Mouse (Mus musculus): ENCODE measurements around the gene Zap70.
A peak's percentile ranks its signal among the peaks of the same experiment; 100 is the strongest.
"Not testable (repeated sequence)": the region's sequence is repeated elsewhere in the genome, so short reads cannot be mapped to it uniquely, and the experiment has no call there.

Gene Zap70

DNA sequence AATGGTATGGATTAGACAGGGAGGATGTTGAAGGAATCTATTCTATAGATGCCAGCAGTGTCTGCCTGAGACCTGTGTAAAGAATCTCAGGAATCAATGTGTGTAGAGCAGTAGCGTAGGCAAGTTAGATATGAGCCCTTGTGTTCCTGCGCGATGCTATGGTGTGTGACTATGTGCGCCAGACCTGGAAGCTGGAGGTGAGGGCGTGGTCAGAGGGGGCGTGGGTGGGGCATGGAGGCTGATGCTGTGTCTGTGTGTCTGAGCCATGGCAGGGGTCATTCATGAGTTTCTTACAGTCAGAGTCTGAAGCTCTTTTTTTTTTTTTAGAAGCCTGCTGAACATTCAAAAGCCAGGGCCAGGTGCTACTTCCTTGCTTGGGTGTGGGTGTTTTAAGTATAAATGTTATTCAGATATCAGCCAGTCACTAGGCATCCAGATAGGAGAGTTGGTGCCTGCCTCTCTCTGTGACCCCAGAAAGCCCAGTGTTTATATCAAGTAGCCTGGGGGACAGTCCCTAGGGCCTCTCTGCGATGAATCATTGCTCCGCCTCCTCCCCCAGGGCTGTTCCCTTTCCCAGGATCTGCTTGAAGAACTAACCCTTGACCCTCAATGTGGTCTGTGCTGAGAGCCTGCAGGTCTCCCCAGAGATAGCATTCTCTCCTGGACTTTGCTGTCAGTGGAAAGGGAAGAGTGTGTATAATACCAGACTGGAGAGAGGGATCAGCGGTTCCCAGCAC lies 10.8 kb downstream of the Zap70 start:
- DNase-seq (ENCODE audit: low spot score), result peak; percentile 4

GRCm38 (mm10) chr1:36780793-36781192 lies 19.2 kb downstream of the Zap70 start:
- no peak for DNase-seq (ENCODE audit: low spot score)

GRCm38 (mm10) chr1:36782476-36782875 lies 20.9 kb downstream of the Zap70 start:
- no peak for DNase-seq (ENCODE audit: low spot score)

- DNase-seq (ENCODE audit: low spot score), result peak; percentile 63
These were observed 23.0 kb downstream of the Zap70 start for GRCm38 (mm10) chr1:36784365-36785134.

DNA sequence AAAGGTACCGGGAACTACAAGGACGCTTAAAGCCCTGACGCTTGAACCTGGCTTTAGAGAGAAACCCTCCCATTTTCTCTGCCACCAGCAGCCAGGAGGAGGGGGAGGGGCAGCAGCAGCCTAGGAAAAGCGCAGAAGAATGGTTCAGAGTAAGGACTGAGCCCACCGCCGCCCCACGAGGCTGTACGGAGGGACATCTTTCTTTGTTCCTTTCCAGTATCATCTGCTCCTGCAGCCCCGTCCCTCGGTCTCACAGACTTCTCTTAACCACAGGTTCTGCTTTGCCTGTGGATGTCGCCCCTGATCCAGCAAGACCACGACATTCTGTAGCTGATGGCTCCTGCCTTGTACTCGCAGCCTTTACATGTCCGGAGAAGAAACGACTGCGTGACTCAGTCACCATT lies 23.6 kb downstream of the Zap70 start:
- DNase-seq (ENCODE audit: low spot score), result no peak

GRCm38 (mm10) chr1:36786377-36786776 lies 24.8 kb downstream of the Zap70 start:
- no peak for DNase-seq (ENCODE audit: low spot score)

DNA sequence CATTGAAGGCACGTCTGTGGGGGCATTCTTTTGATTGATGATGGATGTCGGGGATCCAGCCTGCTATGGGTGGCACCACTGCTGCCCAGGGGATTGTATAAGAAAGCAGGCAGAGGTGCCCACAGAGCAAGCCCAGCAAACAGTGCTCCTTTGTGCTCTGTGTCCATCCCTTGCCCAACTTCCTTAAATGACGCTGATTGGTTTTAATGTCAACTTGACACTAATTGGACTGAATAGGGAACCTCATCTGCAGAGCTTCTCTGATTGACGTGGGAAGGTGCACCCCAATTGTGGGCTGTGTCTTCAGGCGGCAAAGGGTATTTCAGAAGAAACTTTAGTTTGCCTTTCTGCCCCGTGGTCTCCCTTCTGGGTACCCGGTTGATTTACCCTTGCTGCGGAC lies 27.8 kb downstream of the Zap70 start:
- DNase-seq (ENCODE audit: low spot score), result no peak

DNA sequence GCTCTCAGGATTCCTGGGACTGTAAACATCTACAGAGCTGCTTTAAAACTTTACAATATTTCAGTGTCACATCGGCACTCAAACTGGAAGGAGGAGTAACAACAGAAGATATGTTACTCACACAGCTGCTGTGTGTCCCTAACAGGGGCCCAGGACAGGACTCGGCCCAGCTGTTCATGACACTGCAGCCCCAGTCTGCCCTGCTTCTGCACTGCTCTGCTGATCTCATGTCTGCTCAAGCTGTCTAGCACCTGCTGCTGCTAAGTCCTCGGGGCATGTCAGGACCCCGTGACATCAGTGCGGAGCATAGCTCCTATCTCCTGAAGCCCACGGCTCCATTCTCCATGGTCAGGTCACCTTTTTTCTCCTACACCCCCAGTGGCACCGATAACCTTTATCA lies 35.1 kb downstream of the Zap70 start:
- no peak for DNase-seq (ENCODE audit: low spot score)

GRCm38 (mm10) chr1:36797481-36797880 lies 35.9 kb downstream of the Zap70 start:
- DNase-seq (ENCODE audit: low spot score), result no peak

GRCm38 (mm10) chr1:36800379-36801011 lies 38.9 kb downstream of the Zap70 start:
- no peak for DNase-seq (ENCODE audit: low spot score)

GRCm38 (mm10) chr1:36804259-36804658 lies 42.7 kb downstream of the Zap70 start:
- no peak for DNase-seq (ENCODE audit: low spot score)

GRCm38 (mm10) chr1:36804833-36805232 lies 43.2 kb downstream of the Zap70 start:
- no peak for DNase-seq (ENCODE audit: low spot score)

DNA sequence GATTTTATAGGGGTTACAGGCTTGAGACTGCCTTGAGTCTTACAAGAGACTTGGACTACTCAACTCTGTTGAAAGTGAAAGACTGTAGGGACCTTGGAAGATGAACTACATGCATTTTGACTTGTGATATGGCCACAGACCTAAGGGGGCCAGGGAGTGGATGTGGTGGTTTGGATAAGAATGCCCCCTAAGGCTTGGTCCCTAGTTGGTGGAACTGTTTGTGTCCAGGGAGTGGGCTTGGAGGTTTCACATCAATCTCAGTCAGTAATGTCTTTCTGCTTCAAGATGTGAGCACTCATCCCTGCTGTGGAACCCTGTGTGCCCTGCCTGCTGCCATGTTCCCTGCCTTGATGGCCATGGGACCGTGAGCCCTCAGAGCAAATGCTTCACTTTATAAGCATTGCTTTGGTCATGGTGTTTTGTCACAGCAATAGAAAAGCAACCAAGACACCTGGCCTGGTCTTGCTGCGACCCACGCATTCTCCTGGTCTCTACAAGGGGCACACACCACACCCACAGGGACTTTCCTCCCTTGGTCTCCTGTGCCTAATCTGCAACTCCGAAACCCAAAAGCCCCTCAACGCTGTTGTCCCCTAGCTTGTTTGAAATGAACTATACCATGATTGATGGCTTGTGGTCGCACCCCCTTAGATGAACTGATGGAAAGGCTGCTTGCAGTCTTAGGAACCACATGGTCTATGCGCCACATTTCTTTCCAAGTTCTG lies 44.7 kb downstream of the Zap70 start:
- DNase-seq (ENCODE audit: low spot score), result no peak

DNA sequence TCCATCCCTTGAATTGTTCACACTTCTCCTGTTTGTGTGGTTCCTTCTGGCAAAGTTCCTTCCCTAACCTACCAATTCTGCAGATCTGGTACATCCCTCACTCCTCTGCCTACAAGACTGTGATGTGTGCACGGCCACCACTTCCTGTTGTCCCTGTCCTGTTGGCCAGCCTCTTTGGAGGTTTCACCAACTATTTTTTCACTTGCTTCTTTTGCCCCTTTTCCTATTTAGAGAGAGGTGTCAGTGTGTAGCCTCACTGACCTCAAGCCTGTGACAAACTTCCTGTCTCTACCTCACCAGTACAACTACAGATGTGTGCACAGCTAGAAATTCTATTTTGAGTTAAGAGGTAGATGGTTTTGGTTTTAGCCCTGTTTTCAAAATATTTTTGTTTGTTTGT lies 45.5 kb downstream of the Zap70 start:
- no peak for DNase-seq (ENCODE audit: low spot score)

DNA sequence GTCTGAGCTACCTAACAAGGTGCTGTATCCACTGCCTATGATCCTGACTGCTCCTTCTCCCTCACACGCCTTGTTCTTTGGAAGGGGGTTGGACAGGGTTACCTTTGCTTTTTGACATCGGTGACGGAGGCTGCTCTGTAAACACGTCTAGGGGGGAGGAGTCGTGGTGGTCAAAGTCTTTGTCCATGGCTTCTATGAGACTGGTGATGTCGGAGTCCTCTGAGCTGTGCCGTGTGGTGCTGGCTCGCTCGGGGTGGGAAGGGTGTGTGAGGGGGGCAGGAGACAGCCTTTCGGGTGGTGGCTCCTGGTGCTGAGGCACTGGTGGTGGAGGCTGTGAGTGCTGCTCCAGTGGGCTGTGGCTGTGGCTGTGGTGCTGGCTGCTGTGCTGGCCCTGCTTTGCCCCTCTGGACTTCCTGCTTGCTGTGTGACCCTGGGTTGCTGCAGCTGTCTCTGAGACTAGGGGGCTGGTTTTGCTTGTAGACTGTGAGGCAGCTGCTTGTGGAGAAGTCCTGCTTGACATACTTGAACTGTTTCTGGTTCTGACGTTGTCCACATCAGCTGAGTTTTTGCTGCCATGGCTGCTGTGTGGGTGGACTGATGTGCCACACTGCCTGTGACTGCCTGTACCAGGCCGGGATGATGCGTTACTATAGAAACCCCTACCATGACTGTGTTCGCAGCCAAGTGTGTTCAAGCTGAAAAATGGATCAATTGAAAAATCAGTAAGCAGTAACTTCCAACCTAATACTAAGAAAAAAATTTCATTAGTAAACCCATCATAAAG lies 46.4 kb downstream of the Zap70 start:
- DNase-seq (ENCODE audit: low spot score), result no peak

DNA sequence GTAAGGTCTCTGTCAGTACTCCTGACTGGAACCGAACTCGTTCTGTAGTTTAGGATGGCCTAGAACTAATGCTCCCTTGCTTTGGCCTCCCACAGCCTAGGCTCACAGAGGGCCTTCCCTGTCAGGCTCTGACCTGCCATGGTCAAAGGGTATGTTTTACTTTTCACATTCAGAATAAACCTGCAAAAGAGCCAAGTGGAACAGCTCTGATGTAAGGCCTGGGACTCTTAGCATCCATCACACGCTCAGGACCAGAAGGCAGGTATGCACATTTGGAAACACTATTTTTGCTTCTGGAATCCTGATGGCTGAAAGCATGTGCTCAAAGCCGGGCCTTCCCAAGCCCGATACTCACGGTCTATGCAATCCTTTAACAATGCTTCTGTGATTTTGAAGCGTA lies 50.2 kb downstream of the Zap70 start:
- no peak for DNase-seq (ENCODE audit: low spot score)

- DNase-seq (ENCODE audit: low spot score), result no peak
These were observed 51.8 kb downstream of the Zap70 start for GRCm38 (mm10) chr1:36813415-36813814.

GRCm38 (mm10) chr1:36814271-36814903 lies 52.8 kb downstream of the Zap70 start:
- DNase-seq (ENCODE audit: low spot score), result no peak

DNA sequence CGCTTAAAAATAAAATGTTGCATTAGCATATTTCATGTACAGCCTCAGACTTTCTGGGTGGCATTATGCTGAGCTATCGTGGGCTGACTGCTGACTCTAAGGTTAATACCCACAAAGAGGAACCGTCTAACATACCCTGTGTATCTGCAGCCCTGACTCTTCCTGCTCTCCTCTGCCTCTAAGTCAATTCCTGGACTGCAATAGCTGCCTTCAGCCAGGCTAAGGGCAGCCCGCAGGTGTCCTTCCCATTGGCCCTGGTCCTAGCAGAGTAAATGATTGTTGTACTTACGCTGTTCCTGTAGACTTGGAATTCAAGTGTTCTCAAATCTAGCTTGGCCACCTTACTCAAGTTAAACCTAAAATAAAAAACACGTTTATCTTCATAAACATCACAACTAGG lies 53.6 kb downstream of the Zap70 start:
- DNase-seq (ENCODE audit: low spot score), result no peak

DNA sequence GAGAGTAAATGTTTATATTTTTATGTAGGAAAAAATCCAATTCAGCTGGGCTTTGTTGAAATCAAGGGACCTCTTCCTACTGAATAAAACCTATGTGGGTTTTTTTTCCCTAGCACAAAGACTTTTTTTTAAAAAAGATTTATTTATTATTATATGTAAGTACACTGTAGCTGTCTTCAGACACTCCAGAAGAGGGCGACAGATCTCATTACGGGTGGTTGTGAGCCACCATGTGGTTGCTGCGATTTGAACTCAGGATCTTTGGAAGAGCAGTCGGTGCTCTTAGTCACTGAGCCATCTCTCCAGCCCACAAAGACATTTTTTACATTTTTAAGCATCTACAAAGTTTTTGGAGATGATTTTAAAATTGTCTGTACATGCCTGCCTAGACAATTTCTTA lies 60.3 kb downstream of the Zap70 start:
- not testable (repeated sequence) for DNase-seq (ENCODE audit: low spot score)

GRCm38 (mm10) chr1:36824356-36824755 lies 62.8 kb downstream of the Zap70 start:
- DNase-seq (ENCODE audit: low spot score), result no peak

Data from adipocyte (in vitro differentiated cells).